Comparison of ENCODE assay signal across 8 mouse cellular contexts in the genomic region with DNA sequence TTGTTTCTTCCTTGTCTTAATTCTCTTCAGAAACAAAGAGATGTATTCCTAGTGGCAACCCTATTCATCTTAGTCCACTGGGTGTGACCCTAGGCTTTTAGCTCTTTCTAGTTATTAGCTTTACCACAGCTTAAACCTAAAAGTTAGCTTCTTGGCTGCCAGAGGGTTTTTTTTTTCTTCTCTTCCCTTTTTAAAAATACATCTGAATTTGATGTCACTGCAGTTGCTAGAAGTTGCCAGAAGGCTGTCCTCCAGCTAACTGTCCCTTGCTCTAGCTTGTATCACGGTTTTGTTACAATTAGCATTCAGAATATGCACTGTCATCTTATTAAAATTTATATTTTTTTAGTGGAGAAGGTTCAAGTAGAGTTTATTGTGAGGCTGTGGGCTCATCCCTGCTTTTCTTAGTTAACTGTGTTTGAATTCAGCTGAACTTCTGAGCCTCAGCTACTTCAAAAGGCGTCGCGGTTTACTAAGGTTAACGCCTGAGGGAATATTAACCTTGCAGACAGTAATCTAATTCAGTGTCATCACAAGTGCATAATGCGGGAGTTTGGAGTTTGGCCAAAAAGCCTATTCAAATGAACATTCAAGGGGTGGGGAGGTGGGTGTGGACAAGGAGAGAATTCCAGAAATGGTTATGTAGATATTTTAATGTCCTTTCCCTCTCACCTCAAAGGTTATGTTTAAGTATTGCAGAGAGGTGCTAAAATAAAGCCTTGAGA. TPM values are rescaled to one million over a fixed set of nuclear protein-coding genes. Genes with fewer than 3 reads are reported as not detected.
DNase-seq lines count a peak whose midpoint lies in the region; ATAC-seq and TF ChIP-seq lines count a peak whose summit lies in the region.

No protein-coding gene starts in this region.

- peak overlapping the region; percentile 94 for H3K9ac ChIP-seq in ES-Bruce4 (ENCODE audit: low read depth, poor library complexity, severe bottlenecking)
- no peak overlapping the region for H3K9ac ChIP-seq in limb, embryonic 15.5 days

- H3K36me3 ChIP-seq in ES-Bruce4 (ENCODE audit: control insufficient read depth, insufficient read depth, low read length, poor library complexity, severe bottlenecking), result no peaks in the 10 kb centered on the region
- H3K36me3 ChIP-seq in hindbrain, embryonic 10.5 days, result peaks cover 10% of the 10 kb centered on the region
- H3K36me3 ChIP-seq in limb, embryonic 15.5 days, result no peaks in the 10 kb centered on the region

- no peaks in the 10 kb centered on the region for H3K27me3 ChIP-seq in ES-Bruce4 (ENCODE audit: control insufficient read depth, insufficient read depth, low read length, poor library complexity, severe bottlenecking)
- no peaks in the 10 kb centered on the region for H3K27me3 ChIP-seq in hindbrain, embryonic 10.5 days (ENCODE audit: insufficient read depth, poor library complexity, severe bottlenecking)
- no peaks in the 10 kb centered on the region for H3K27me3 ChIP-seq in limb, embryonic 15.5 days

- no peak for TF ChIP-seq CTCF in ES-Bruce4 (IDR thresholded peaks at IDR 0.05; ENCODE audit: low read depth, low read length)

- ATAC-seq in limb, embryonic 15.5 days (ENCODE audit: insufficient number of reproducible peaks, low FRiP score, low TSS enrichment, low read depth), result no peak

- H3K9me3 ChIP-seq in ES-Bruce4 (replicated peaks; ENCODE audit: control insufficient read depth, insufficient read depth, low read length, poor library complexity, severe bottlenecking), result no peaks in the 10 kb centered on the region
- H3K9me3 ChIP-seq in hindbrain, embryonic 10.5 days, result no peaks in the 10 kb centered on the region
- H3K9me3 ChIP-seq in limb, embryonic 15.5 days, result no peaks in the 10 kb centered on the region

- H3K4me1 ChIP-seq in ES-Bruce4 (ENCODE audit: control insufficient read depth, insufficient read depth, low read length), result peaks cover 3% of the 10 kb centered on the region
- H3K4me1 ChIP-seq in hindbrain, embryonic 10.5 days (replicated peaks), result peaks cover 23% of the 10 kb centered on the region
- H3K4me1 ChIP-seq in limb, embryonic 15.5 days, result peaks cover 15% of the 10 kb centered on the region

- 75% methylated on average over 6 of the region's 6 CpGs for WGBS in hindbrain, embryonic 10.5 days
- WGBS in limb, embryonic 15.5 days, result 55% methylated on average over 6 of the region's 6 CpGs

- DNase-seq in cerebellum, postnatal 14 days, result peak; percentile 20 to 38
- DNase-seq in cerebellum, adult 11 months, result no peak
- DNase-seq in hindbrain, embryonic 10.5 days (ENCODE audit: low spot score), result no peak
- DNase-seq in yolk sac, embryonic 10.5 days (ENCODE audit: low spot score), result peak; percentile 21
- no peak for DNase-seq in testis, postnatal 10 days (ENCODE audit: low spot score)
- DNase-seq in layer of hippocampus, postnatal 25 days (ENCODE audit: extremely low spot score in 1 of 2, low spot score in 1 of 2), result no peak

- TF ChIP-seq EP300 in ES-Bruce4 (IDR thresholded peaks at IDR 0.05; ENCODE audit: insufficient read depth, low read depth, low read length), result no peak

- TF ChIP-seq POLR2A in ES-Bruce4 (IDR thresholded peaks at IDR 0.05; ENCODE audit: insufficient read depth, low read length), result no peak

- H3K4me3 ChIP-seq in ES-Bruce4 (ENCODE audit: low read depth, low read length), result peak overlapping the region; percentile 78
- H3K4me3 ChIP-seq in hindbrain, embryonic 10.5 days, result peak overlapping the region; percentile 95
- peak overlapping the region; percentile 86; the same call in 1 of the 2 replicates for H3K4me3 ChIP-seq in limb, embryonic 15.5 days

- peak overlapping the region; percentile 55 for H3K4me2 ChIP-seq in limb, embryonic 15.5 days

- peak overlapping the region; percentile 74 for H3K27ac ChIP-seq in ES-Bruce4 (ENCODE audit: insufficient read depth, low read length)
- peak overlapping the region; percentile 99; the same call in 1 of the 2 replicates for H3K27ac ChIP-seq in hindbrain, embryonic 10.5 days
- H3K27ac ChIP-seq in limb, embryonic 15.5 days, result no peak overlapping the region

RNA-seq across cellular contexts. Expression of a gene that starts 1.3 kb away (rescaled TPM):
- polyA plus RNA-seq in ES-Bruce4 (2011; ENCODE audit: insufficient read depth, insufficient read length, low read depth, missing spikeins), result 46.8 and 48.1 TPM in 2 replicates
- polyA plus RNA-seq in hindbrain, embryonic 10.5 days (2016; fragmentation: Nextera tagmentation; extraction: Ambion mirVana), result 38.8 and 40.1 TPM in 2 replicates
- polyA plus RNA-seq in limb, embryonic 15.5 days (2015; fragmentation: Nextera tagmentation; extraction: Ambion mirVana), result 58.4 and 60.9 TPM in 2 replicates
- total RNA-seq in layer of hippocampus, postnatal 25 days (2021), result 100 to 1,000 TPM; 132 to 139 TPM

Comparison
In these comparisons a context has a peak if more than half of its experiments do, and no peak if none do; other contexts are left out.
1. DNase-seq: peak in cerebellum, postnatal 14 days (2 of 2) and yolk sac, embryonic 10.5 days (single experiment); none in cerebellum, adult 11 months (single experiment), hindbrain, embryonic 10.5 days (single experiment), testis, postnatal 10 days (single experiment) and layer of hippocampus, postnatal 25 days (0 of 2).
2. Peak in every context shown above with its lines, with median percentiles within 50 percentile points of each other: H3K4me3 ChIP-seq.